Mouse (Mus musculus) right cerebral cortex, postnatal 10 days (tissue): ENCODE results near the gene Pcare.
A peak's percentile ranks its signal among the peaks of the same experiment; 100 is the strongest.
"Not testable (repeated sequence)": the region's sequence is repeated elsewhere in the genome, so short reads cannot be mapped to it uniquely, and the experiment has no call there.

Experiments
- DNase-seq, 2 experiments: peaks; one replicate each; pipeline ENCODE4 v3.0.0; 2021; ENCODE audit warnings: low spot score in 2 of 2

Gene Pcare

DNA sequence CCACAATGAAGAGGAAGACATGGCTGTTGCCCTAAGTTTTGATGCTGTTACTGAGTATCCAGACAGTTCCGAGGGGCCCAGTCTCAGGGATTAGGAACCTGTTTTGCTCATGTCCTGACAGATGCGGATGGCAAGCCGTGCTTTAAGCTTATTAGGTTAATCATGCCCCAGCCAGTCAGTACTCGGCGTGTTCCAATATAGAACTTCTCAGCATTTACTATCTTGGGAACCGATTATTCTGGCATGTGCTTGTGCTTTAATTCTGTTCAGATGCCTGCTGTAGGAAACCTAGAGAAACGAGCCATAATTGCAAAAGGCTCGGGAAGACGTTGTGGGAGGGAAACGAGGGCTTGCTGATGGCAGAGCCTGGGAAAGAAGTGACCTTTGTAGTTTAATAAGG lies at the start of gene Pcare:
TSS of gene Pcare (minus strand) at position 64 of the 400 bp plus-strand sequence.
- DNase-seq = no peak

DNA sequence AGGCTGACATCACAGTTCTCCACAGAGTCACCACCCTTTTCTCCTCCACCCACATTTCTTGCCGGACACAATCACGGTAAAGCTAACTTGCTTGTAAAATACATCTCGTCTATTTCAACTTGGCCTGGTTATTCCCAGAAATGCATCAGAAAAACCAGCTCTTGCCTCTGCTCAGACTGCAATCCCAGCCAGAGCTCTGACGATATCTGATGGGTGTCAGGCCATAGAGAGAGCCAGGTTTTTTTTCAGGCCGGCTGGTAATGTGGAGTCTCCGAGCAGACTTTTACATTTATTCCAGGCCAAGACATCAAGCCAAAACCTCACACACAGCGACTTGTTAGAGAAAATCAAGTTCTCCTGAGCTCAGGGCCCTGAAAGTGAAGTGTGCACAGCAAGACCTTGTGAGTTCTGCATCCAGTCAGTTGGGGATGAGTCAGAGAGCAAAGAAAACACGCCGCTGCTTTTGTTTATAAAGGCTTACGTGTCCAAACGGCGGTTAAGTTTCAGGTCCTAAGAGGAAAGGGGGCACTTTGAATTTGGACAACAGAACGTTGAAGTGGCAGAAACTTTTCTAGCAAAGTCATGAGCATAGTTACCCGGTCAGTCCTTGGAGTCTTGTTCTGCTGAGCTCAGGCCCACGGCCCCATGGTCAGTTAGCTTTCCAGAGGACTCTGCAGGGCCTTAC lies 43.0 kb upstream of the Pcare start:
- no peak for DNase-seq

DNA sequence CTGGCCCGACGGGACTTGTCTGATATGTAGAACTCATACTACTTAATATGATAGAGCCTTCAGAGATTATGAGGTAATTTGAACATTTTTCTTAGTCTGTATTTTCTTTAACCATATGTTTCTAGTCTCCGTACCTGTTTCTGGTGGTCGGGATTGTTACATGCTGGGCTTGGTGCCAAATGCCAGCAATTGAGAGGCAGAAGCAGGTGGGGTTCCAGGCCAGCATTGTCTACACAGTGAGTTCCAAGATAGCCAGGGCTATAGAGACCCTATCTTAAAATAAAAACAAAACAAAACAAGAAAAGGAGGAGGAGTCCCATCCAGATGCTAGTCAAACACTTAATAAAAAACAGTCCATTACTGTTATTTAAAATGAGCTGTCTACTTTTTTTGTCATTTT lies 38.9 kb upstream of the Pcare start:
- DNase-seq = no peak

DNA sequence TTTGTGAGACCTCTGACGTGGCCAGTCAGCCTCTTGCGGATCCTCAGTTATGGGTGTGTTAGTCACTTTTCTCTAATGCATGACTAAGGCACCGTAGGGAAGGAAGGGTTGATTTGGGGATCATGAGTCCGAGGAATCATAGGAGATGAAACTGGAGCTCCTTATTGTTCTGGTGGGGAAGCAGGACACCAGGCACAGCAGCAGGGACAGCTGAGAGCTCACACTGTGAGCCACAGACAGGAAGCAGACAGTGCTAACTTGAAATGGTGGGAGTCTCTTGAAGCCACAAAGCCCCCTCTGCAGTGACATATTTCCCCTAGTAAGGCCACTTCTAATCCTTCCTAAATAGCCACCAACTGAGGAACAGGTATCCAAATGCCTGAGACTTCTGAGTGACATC lies 38.4 kb upstream of the Pcare start:
- no peak for DNase-seq

DNA sequence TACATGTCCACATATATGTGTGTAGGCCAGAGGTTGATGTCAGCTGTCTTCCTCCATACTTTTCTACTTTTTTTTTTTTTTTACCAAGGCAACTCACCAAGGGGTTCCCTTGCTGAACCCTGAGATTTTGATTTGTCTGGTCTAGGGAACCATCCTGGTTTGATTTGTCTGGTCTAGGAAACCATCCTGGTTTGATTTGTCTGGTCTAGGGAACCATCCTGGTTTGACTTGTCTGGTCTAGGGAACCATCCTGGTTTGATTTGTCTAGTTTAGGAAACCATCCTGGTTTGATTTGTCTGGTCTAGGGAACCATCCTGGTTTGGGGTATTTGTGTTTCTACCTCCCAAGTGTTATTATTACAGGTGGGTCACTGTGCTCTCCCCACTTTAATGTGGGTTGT lies 33.8 kb upstream of the Pcare start:
- no peak for DNase-seq

DNA sequence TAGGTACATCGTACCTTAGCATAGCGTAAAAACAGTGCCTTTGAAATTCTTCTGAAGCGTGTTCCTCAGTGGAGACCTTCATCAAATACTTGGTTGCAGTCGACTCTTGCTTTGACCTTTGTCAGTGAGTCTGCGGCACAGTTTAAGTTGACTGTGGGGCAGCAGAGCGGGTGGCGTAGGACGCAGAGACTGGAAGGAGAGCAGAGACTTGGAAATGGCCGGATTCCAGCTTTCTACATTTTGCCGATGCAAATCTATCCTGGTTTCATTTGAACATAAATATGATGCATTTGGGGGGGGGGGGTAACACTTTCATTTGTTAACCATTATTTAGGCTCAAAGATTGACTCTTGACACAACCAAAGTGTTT lies 30.7 kb upstream of the Pcare start:
- DNase-seq = no peak

DNA sequence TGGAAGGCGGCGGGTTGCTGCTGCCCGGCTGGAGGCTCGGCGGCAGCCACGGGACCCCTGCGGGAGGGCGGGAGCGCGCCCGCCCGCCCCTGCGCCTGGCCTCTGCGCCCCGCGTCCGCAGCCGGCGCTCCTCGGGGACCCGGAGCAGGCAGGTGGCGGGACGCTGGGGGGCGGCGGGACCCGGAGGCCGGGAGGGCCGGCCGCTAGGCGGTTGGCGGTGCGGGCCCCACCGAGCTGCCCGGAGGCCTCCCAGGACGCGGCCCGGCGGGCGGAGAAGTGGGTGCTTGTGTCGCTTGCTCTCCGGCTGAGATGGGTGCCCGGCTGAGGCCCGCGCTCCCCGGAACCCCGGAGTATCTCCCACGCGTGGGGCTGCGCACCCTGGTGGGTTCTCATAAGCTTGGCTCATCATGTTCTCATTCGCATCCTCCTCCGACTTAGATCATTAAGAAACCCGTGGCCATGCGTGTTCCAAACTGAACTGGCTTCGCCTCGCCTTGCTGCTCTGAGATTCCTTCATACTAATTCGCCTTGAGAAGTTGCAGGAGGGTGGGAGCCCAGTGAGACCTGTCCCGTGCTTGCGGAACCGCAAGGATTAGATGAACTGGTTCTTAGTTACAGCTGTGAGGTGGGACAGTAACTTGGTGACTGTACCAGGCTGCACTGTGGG lies 30.1 kb upstream of the Pcare start:
- peak; percentile 57 to 68 for DNase-seq

DNA sequence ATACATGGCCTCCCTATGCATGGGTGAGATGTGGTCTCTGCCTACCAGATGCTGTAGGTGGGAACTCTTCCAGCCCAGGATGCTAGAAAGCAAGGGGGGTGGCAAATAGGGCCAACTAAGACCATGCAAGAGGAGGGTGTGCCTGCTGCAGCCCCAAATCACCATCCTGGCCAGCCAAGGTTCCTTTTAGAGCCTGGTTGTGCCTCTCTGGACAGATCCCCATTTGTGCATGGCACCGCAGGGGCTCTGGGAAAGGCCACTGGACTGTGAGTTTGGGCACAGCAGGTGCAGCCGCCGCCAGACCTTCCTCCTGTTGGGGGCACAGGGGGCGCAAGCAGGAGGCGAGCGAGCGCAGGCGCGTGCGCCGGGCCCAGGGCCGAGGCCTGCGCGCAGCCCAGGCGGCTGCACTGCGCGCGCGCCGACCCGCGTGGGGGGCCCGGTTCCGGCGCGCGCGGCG lies 29.6 kb upstream of the Pcare start:
- DNase-seq = peak; percentile 55 to 57

DNA sequence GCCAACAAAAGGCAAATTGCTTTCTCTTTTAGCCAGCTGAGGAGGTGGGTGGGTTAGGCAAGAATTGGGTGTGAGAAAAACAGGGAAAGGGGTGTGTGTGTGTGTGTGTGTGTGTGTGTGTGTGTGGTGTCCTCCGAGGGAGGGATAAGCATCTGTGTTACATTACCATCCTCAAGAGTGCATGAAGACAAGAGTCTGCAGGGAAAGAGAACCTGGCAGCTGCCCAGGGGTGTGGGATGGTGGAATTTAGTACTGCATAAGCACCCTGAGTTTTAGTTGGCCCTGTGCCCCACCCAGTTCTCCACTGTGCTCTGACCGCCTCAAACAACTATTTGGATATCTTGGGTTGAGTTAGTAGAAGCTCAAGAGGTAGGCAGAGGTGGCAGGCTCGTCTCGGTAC lies 28.3 kb upstream of the Pcare start:
- DNase-seq = peak; percentile 57 to 60

DNA sequence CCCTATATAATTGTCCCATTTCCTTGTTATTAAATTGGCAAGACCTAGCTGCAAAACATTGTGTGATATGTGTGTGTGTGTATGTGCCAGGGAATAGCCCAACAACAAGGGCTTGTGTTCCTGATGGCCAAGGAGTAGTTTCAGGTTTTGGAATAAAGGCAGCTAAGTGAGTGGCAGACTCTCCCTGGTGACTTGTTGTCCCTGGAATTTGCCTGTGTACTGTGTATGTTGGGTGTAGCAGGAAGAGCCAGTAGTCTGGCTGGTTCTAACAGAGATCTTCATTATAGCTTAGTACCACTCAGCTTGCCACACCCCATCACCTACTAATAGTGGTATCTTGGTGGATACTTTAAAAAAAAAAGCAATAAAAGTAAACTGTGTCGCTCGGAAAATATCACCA lies 27.8 kb upstream of the Pcare start:
- DNase-seq = no peak

DNA sequence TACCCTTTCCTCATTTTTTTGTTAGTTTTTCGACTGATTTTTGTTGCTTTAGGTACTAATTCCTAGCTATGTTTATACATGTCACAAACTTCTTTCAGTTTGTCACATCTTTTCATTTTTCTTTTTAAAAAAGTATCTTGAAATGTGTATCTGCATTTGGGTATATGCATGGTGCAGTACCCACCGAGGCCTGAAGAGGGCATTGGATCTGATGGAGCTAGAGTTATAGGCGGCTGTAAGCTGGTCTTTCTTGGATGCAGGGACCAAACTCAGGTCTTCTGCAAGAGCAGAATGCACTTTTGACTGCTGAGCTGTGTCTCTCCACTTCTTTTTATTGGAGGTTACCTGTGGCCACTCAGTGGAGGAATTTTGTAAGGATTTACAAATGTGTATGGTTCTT lies 26.0 kb upstream of the Pcare start:
- no peak for DNase-seq

DNA sequence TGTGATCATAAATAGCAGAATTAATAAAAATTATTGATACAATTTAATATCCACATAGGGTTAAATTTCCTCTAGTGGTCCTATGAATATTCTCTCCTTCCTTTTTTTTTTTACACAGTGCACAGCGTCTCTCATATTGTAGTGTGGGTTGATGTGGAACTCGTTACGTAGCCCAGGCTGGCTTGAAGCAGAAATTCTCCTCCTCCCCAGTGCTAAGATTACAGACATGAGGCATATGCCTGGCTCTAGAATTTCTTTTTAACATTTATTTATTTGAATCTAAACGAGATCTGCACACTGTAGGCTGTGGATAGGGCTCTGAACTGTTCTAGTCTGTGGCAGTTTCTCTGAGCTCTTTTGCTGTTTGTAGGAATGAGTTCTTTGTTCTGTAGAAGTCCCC lies 22.6 kb upstream of the Pcare start:
- no peak for DNase-seq

DNA sequence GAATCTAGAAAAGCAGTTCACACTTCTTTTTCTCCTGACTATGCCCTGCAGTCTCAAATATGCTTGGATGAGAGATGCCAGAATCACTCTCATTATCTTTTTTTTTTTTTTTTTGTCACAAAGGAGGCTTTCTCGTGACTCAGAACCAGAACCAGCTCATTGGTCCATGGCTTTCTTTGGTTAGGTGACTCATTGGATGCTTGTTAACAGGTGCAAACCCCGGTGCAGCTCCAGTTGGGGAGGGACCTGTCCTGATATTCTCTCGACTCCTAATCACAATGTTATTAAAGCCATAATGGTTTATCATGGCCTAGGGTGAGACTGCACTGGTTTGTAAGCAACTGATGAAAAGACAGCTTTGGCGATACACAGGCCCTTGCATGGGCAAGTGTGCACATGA lies 21.5 kb upstream of the Pcare start:
- DNase-seq = no peak

DNA sequence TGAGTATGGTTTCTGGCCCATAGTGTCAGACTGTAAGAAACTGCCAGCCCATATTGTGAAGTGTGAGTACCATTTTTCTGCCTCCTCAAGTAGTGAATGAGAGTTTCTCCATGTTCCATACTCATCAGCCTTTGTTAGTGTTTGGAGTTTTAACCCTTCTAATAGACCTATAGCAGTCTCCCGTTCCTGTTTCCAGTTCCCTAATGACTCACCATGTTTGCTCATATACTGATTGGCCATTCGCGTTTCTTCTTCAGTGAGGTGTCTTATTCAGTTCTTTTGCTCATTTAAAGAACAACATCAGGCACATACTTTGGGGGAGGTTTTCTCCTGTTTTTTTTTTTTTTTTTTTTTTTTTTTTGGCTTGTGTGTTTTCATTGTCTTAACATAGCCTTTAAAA lies 18.0 kb upstream of the Pcare start:
- DNase-seq = no peak

DNA sequence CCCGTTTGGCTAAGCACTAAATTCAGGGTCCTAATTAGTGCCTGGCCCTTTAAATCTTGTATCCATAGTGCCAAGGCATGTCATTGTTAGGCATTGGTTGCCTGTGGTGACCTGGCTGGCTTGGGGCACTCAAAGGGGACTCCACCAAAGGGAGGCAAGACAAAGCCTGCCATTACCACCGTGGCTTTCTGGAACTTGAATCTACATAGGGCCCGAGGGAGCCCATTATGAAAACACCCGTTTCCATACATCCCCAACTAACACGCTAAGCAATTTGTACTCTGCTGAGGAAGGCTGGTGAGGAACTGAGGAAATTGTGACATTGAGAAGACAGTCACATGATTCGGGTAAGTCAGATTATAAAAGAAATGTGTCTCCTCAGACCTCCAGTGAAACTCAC lies 16.9 kb upstream of the Pcare start:
- no peak for DNase-seq

DNA sequence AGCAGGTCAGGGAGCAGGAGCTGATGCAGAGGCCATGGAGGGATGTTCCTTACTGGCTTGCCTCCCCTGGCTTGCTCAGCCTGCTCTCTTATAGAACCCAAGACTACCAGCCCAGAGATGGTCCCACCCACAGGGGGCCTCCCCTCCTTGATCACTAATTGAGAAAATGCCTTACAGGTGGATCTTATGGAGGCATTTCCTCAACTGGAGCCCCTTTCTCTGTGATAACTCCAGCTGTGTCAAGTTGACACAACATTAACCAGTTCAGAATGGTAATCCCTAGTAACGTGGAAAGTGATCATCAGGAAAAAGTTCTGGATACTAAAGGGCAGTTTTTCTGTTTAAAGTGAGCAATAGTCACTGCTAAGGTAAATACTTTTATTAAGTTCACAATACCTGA lies 15.5 kb upstream of the Pcare start, which contains the start of gene Clip4:
TSS of gene Clip4 (plus strand) at position 301 of the 400 bp plus-strand sequence.
- not testable (repeated sequence) for DNase-seq

DNA sequence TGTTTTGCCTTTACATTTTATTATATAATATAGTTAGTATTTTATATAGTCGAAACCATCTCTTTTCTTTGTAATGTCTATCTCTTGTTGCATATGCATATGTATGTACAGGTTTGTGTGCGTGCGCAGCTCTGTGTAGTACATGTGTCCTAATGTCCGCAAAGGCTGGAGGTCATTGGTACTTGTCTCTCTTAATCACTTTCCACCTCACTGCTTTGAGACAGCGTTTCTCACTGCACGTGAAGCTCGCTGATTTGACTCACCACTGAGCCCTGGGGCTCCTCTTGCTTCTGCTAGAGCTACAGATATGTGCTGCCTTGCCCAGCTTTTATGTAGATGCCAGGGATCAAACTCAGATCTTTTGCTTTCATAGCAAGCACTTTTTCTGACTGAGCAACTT lies 7.8 kb upstream of the Pcare start:
- DNase-seq = no peak

DNA sequence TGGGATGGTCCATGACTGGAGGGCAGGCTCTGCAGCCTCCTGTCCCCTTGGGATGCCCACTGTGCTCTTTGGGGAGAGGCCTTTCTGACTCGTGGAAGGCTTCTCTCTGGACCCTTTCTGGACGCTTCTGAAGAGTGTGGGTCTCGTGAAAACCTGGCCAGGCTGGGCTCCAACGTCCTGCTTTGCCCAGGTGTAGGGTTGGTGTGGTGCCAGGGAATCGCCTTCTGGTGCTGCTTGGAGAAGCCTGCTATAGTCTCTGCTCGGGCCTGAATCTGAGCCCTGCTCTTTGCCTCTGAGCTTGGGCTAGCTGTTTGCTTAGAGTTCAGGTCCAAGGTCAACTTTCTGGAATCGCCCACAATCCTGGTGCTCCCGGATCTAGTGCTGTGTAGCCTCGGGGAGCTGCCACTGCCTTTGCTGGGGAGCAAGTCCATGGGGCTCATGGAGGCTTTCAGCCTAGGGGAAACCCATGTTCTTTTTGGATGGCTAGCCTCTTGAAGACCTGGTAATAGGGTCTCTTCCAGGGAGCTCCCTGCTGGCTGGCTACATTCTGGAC lies 3.0 kb downstream of the Pcare start:
- no peak for DNase-seq

DNA sequence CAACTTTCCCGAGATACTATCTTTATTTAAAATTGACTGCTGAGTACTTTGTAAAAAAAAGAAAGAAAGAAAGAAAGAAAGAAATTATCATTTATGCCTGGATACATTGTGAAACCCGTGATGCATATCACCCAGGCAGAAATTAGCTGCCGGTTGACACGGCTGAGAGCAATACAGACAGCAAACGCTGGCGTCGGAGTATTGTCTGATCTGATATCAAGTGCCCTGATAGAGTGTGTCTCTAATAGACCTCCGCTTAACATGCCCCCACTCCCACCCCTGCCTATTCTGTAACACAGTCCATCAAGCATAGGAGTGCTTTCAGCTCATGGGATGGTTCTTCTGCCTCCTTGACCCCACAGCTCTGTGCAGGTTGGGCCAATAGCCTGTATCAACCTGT lies 5.1 kb downstream of the Pcare start:
- DNase-seq = no peak

DNA sequence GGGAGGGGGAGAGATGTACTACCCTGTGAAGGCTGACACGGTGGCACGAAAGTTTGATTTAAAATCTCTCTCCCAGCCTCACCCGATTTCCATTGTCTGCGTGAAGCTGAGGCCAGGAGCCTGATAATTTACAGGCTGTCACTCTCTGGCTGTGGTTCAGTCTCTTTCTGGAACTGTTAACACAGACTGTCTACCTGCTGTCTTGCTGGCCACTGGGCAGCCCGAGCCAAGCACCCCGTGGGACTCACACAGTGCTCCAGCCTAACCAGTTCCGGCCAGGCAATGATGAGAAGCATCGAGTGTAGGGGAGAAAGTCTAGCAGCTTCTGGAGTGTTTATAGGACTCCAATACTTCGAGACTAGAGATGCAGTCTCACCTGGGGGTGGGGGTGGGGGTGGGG lies 6.6 kb downstream of the Pcare start:
- DNase-seq = no peak

DNA sequence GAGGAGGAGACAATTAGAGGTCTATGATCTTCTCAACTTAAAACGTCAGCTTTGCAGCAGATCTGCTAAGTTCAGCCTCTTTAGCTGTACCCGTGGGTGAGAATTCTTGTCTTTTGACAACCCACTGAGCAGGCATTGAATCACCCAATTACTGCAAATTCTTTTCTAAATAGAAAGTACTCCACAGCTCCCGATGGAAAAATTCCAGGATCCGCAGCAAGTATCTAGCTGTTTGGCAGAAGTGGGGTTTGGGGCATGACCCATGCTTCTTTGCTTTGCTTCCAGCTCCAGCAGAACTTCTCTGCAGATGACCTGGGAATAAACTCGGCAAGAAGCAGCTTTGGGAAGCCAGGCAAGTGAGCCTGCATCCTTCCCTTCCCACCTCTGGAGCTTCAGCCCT lies 9.8 kb downstream of the Pcare start:
- DNase-seq = peak; percentile 48 to 59

DNA sequence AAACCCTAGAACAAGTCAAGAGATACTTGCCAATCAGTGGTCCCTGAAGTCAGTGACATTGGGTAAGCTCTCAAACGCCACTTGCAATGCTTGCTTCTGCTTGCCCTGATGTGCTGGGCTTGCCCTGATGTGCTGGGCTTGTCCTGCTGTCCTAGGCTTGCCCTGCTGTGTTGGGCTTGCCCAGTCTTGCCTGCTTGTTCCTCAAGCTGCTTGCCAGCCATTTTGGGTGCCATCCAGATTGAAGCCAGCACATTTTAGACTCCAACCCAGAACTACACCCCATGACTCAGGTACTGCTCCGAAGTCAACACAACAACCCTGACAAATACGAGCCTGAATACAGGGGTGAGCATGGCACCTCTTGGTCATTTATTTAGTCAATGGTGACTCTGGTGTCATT lies 10.5 kb downstream of the Pcare start:
- no peak for DNase-seq

DNA sequence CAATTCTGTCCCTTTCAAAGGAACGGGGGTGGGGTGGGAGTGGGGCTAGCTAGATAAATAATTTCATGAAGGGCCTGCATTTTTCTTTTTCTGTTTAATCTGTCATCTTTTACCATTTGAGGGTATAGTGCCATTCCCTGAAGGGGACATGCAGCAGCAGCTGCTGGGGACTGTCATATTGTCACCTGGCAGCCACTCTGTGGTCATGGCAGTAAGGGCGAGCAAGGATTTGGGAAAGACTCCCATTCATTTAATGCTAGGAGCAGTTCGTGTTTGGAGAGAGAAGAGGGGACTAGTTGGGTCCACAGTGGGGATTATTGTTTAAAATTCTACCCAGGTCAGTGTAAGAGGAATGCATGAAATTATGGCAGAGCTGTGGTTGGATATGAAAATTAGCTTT lies 16.3 kb downstream of the Pcare start:
- DNase-seq = no peak
